Mouse (Mus musculus) bone marrow, adult 2 months (tissue): ENCODE data around the gene Plxnc1.

Experiments used
- CTCF ChIP-seq: fragments of 200-500 bp; IDR thresholded peaks from 2 replicates; pipeline ENCODE4 v1.5.1; 2011; ENCODE audit warnings: low read length, control low read depth; ENCODE audit not compliant: control insufficient read depth, insufficient read depth
- POLR2A ChIP-seq: fragments of 200-500 bp; IDR thresholded peaks from 2 replicates; pipeline ENCODE4 v1.6.1; 2011; ENCODE audit warnings: low read depth, mild to moderate bottlenecking, control low read depth, low read length, borderline replicate concordance; ENCODE audit not compliant: control insufficient read depth

GRCm38 (mm10) chr10:94912551-94912950, 32.1 kb downstream of the Plxnc1 start:
- TF ChIP-seq CTCF, result no peak
- TF ChIP-seq POLR2A, result no peak
